Mouse (Mus musculus) limb, embryonic 13.5 days (tissue): ENCODE data around the gene 1700024G13Rik. TPM values are rescaled to one million over a fixed set of nuclear protein-coding genes. Genes with fewer than 3 reads are reported as not detected.

Experiments
- polyA plus RNA-seq: library from polyadenylated mRNA; unstranded; fragments of >200 nt; fragmentation: Nextera tagmentation; extraction: Ambion mirVana; gene quantifications from 2 replicates; pipeline ENCODE4 v1.2.1, GENCODE M21; 2015

Gene 1700024G13Rik
- polyA plus RNA-seq, 1 experiment from 2014 or later, result not detected

Other genes starting within 250 kb of the 1700024G13Rik start
- gene Msmb, start 246.4 kb downstream of the 1700024G13Rik start, polyA plus RNA-seq, result not detected in 2 replicates
- gene Ncoa4, start 228.5 kb downstream of the 1700024G13Rik start, polyA plus RNA-seq, result 76.0 and 80.0 TPM in 2 replicates
- gene Timm23, start 186.5 kb downstream of the 1700024G13Rik start, polyA plus RNA-seq, result 285 and 295 TPM in 2 replicates
- 48.1 and 49.5 TPM in 2 replicates for gene Parg, start 186.4 kb downstream of the 1700024G13Rik start, polyA plus RNA-seq
- 16.7 and 17.3 TPM in 2 replicates for gene Ogdhl, start 66.4 kb downstream of the 1700024G13Rik start, polyA plus RNA-seq
- 0.09 TPM in 1 of 2 replicates, not detected in the other for gene Slc18a3, start 76.5 kb upstream of the 1700024G13Rik start, polyA plus RNA-seq
- gene Chat, start 77.6 kb upstream of the 1700024G13Rik start, polyA plus RNA-seq, result not detected in 2 replicates
- gene Ercc6, start 125.1 kb upstream of the 1700024G13Rik start, polyA plus RNA-seq, result 24.0 and 24.9 TPM in 2 replicates
- 0.31 and 0.64 TPM in 2 replicates for gene Prrxl1, start 211.0 kb upstream of the 1700024G13Rik start, polyA plus RNA-seq